Comparison of ENCODE assay signal across 12 mouse cellular contexts in genomic region chr17:45543115-45543514, GRCm38 (mm10). TPM values are rescaled to one million over a fixed set of nuclear protein-coding genes. Genes with fewer than 3 reads are reported as not detected.
"Had no signal": no experiment of that assay in that cellular context is flagged by ENCODE, and none has a peak within 500 bp of the region (broad histone marks: within the 10 kb centered on the region; RNA-seq: fewer than 3 reads in every experiment).

No protein-coding gene starts in this region.

- H3K27ac ChIP-seq: limb, embryonic 10.5 days; liver, embryonic 15.5 days; midbrain, embryonic 13.5 days had no signal

- H3K36me3 ChIP-seq: liver, embryonic 15.5 days had no signal

- H3K4me3 ChIP-seq: limb, embryonic 10.5 days; liver, embryonic 15.5 days; midbrain, embryonic 13.5 days had no signal

- H3K4me1 ChIP-seq: liver, embryonic 15.5 days had no signal

- DNase-seq: kidney, adult 2 months; kidney, postnatal 25 days; lung, adult 2 months; lung, postnatal 36 days; retina, postnatal 1 day; right cerebral cortex, postnatal 14 days; thymus, postnatal 36 days had no signal

- H3K9me3 ChIP-seq: limb, embryonic 10.5 days; liver, embryonic 15.5 days; midbrain, embryonic 13.5 days had no signal

RNA-seq across cellular contexts. Expression of gene Tcte1, which starts 19.9 kb away (rescaled TPM):
- total RNA-seq: megakaryocyte progenitor cell, adult 5-6 weeks; neutrophil, adult 5-6 weeks had no signal
